ENCODE assay signal across 8 mouse cellular contexts in the genomic region with DNA sequence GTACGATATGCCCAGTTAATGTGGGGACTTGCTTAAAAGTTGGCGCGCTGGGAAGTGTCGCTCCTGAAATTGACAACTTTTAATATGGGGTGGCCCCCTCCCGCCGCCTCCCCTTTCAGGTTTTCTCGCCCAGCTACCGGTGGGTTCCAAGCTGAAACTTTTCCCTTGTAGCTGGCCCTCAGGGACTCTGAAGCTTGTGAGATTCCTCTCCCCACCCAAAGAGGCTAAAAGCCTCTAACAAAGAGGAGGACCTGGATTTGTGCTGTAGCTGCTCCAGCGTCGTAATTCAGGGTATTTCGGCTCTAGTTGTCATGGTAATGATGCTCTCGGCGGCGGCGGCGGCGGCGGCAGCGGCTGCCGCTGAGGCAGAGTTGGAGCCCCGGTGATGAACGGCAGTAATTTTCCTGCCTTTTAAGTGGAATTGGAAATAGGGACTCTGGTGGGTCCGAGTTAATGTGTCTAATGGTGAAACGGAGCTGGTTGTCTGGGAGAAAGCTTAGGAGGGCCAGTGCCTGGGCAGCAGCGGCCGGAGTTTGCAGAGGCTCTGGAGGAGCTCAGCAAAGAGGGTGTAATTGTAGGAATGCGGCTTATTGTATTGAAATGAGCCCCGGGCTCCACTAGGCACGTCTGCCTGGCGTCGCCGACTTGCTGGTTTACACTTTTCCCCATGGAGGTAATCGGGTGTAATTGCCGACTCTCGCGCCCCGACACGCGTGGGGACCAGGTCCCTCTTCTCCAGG. TPM values are rescaled to one million over a fixed set of nuclear protein-coding genes. Genes with fewer than 3 reads are reported as not detected.
DNase-seq lines count a peak whose midpoint lies in the region; ATAC-seq lines count a peak whose summit lies in the region.

No protein-coding gene starts in this region.

- peaks cover 42% of the 10 kb centered on the region for H3K27me3 ChIP-seq in embryonic facial prominence, embryonic 11.5 days (ENCODE audit: control insufficient read depth, insufficient read depth, low read length)
- peaks cover 58% of the 10 kb centered on the region for H3K27me3 ChIP-seq in limb, embryonic 12.5 days

- H3K4me3 ChIP-seq in embryonic facial prominence, embryonic 11.5 days (ENCODE audit: low read depth, low read length) = peak overlapping the region; percentile 61
- peak overlapping the region; percentile 66 for H3K4me3 ChIP-seq in limb, embryonic 12.5 days (replicated peaks)

- no peak for ATAC-seq in embryonic facial prominence, embryonic 11.5 days (replicated peaks; ENCODE audit: insufficient number of reproducible peaks, low FRiP score, low TSS enrichment, low read depth)
- ATAC-seq in limb, embryonic 12.5 days (ENCODE audit: insufficient number of reproducible peaks, insufficient read depth, low FRiP score, low TSS enrichment, low read depth) = no peak

- under 1% methylated on average over 39 of the region's 39 CpGs for WGBS in embryonic facial prominence, embryonic 11.5 days
- under 1% methylated on average over 39 of the region's 39 CpGs for WGBS in limb, embryonic 12.5 days

- peak overlapping the region; percentile 85 for H3K4me2 ChIP-seq in embryonic facial prominence, embryonic 11.5 days (ENCODE audit: low read depth, low read length)
- peak overlapping the region; percentile 99 for H3K4me2 ChIP-seq in limb, embryonic 12.5 days

- peaks cover 10% of the 10 kb centered on the region for H3K4me1 ChIP-seq in embryonic facial prominence, embryonic 11.5 days (ENCODE audit: control insufficient read depth, insufficient read depth, low read length)
- H3K4me1 ChIP-seq in limb, embryonic 12.5 days (replicated peaks) = peaks cover 46% of the 10 kb centered on the region

- peak; percentile 37 for DNase-seq in layer of hippocampus, adult 11-12 months (ENCODE audit: low spot score)
- DNase-seq in layer of hippocampus, adult 9-10 months (ENCODE audit: low spot score) = no peak
- DNase-seq in ZHBTc4 (ENCODE audit: low read depth, low spot score) = peak; percentile 74
- DNase-seq in embryonic facial prominence, embryonic 11.5 days (ENCODE audit: low spot score) = peak; percentile 74
- DNase-seq in heart, postnatal 4 days = peak; percentile 32
- peak; percentile 37 to 38 for DNase-seq in natural killer cell, adult 2 months (ENCODE audit: low spot score in 2 of 2)
- peak; percentile 32 for DNase-seq in yolk sac, embryonic 10.5 days (ENCODE audit: low spot score)

- H3K9me3 ChIP-seq in embryonic facial prominence, embryonic 11.5 days (replicated peaks; ENCODE audit: control insufficient read depth, low read length) = no peaks in the 10 kb centered on the region
- no peaks in the 10 kb centered on the region for H3K9me3 ChIP-seq in limb, embryonic 12.5 days

- peak overlapping the region; percentile 58 for H3K9ac ChIP-seq in embryonic facial prominence, embryonic 11.5 days (replicated peaks; ENCODE audit: low read length)
- peak overlapping the region; percentile 68 for H3K9ac ChIP-seq in limb, embryonic 12.5 days (replicated peaks)

- H3K36me3 ChIP-seq in embryonic facial prominence, embryonic 11.5 days (replicated peaks; ENCODE audit: control insufficient read depth, insufficient read depth, low read depth, low read length) = no peaks in the 10 kb centered on the region
- H3K36me3 ChIP-seq in limb, embryonic 12.5 days = no peaks in the 10 kb centered on the region

- no peak overlapping the region for H3K27ac ChIP-seq in embryonic facial prominence, embryonic 11.5 days (replicated peaks; ENCODE audit: low read depth, low read length)
- H3K27ac ChIP-seq in limb, embryonic 12.5 days = no peak overlapping the region

RNA-seq across cellular contexts. Expression of a gene that starts 0.9 kb away (rescaled TPM):
- polyA plus RNA-seq in embryonic facial prominence, embryonic 11.5 days (2014; fragmentation: Nextera tagmentation; extraction: Ambion mirVana) = 0.20 and 0.25 TPM in 2 replicates
- 1 to 10 TPM; 9.0 TPM for total RNA-seq in heart, postnatal 4 days (2021)
- 0.11 and 0.28 TPM in 2 replicates for polyA plus RNA-seq in limb, embryonic 12.5 days (2016; fragmentation: Nextera tagmentation; extraction: Ambion mirVana)
